Mouse (Mus musculus) limb, embryonic 14.5 days (tissue): ENCODE results near the gene Ipmk. TPM values are rescaled to one million over a fixed set of nuclear protein-coding genes. Genes with fewer than 3 reads are reported as not detected.

Experiments used
- ATAC-seq: fragments of 200-750 bp; cut with Nextera tagmentation; 2 replicates; pipeline ENCODE4 v1.8.0; 2017; ENCODE audit warnings: low read depth, moderate number of reproducible peaks, moderate TSS enrichment; ENCODE audit not compliant: low FRiP score
- DNase-seq: peaks from one replicate; pipeline ENCODE4 v3.0.0-alpha.2; 2015; ENCODE audit warnings: low spot score
- H3K27ac ChIP-seq: fragments of 300-500 bp; sonication (generic); replicated peaks from 2 replicates; pipeline ENCODE4 v1.5.1; 2014; ENCODE audit warnings: low read depth, mild to moderate bottlenecking, low read length, moderate library complexity, mixed read lengths
- H3K27me3 ChIP-seq: fragments of 300-500 bp; sonication (generic); 2 replicates; pipeline ENCODE4 v1.6.1; 2014; ENCODE audit warnings: low read length, mixed read lengths; ENCODE audit not compliant: control insufficient read depth, insufficient read depth
- H3K36me3 ChIP-seq: fragments of 300-500 bp; sonication (generic); 2 replicates; pipeline ENCODE4 v1.6.1; 2014; ENCODE audit warnings: mild to moderate bottlenecking, low read length, moderate library complexity, mixed read lengths; ENCODE audit not compliant: control insufficient read depth, insufficient read depth
- H3K4me1 ChIP-seq: fragments of 300-500 bp; sonication (generic); 2 replicates; pipeline ENCODE4 v1.6.1; 2014; ENCODE audit warnings: antibody characterized with exemption, low read length, mixed read lengths; ENCODE audit not compliant: control insufficient read depth, insufficient read depth
- H3K4me2 ChIP-seq: fragments of 300-500 bp; sonication (generic); replicated peaks from 2 replicates; pipeline ENCODE4 v1.6.1; 2014; ENCODE audit warnings: low read depth, mild to moderate bottlenecking, low read length, moderate library complexity; ENCODE audit not compliant: severe bottlenecking
- H3K4me3 ChIP-seq: fragments of 300-500 bp; sonication (generic); replicated peaks from 2 replicates; pipeline ENCODE4 v1.5.1; 2014; ENCODE audit warnings: low read length
- H3K9ac ChIP-seq: fragments of 300-500 bp; sonication (generic); 2 replicates; pipeline ENCODE4 v1.6.1; 2014; ENCODE audit warnings: mild to moderate bottlenecking, low read depth, low read length, moderate library complexity; ENCODE audit not compliant: severe bottlenecking
- H3K9me3 ChIP-seq: fragments of 300-500 bp; sonication (generic); 2 replicates; pipeline ENCODE4 v1.6.1; 2016; ENCODE audit warnings: low read length; ENCODE audit not compliant: control insufficient read depth
- POLR2A ChIP-seq: fragments of 200-500 bp; IDR thresholded peaks from 2 replicates; pipeline ENCODE4 v1.8.0; 2012; ENCODE audit warnings: inconsistent platforms, mild to moderate bottlenecking, moderate library complexity, borderline replicate concordance; ENCODE audit not compliant: insufficient read depth, insufficient read length; ENCODE audit errors: extremely low read depth
- WGBS: fragments of 180-500 bp; shearing (Covaris S2); extraction: QIAGEN DNeasy Blood & Tissue Kit; methylation state at CpG from one replicate; pipeline ENCODE4 v1.1.7; 2014; 5-methylcytosine and 5-hydroxymethylcytosine counted together
- polyA plus RNA-seq, 2 experiments: library from polyadenylated mRNA; depleted of rRNA in 1 of 2; stranded (reverse) in 1 of 2; unstranded in 1 of 2; fragments of >200 nt; fragmentation: Nextera tagmentation in 1 of 2; extraction: Ambion mirVana in 1 of 2; gene quantifications; 2 replicates each; pipeline versions ENCODE4 v1.2.1 to v1.2.3; 2012 to 2014

Gene Ipmk
- polyA plus RNA-seq, 2 experiments = 8.8 to 11.9 TPM

DNA sequence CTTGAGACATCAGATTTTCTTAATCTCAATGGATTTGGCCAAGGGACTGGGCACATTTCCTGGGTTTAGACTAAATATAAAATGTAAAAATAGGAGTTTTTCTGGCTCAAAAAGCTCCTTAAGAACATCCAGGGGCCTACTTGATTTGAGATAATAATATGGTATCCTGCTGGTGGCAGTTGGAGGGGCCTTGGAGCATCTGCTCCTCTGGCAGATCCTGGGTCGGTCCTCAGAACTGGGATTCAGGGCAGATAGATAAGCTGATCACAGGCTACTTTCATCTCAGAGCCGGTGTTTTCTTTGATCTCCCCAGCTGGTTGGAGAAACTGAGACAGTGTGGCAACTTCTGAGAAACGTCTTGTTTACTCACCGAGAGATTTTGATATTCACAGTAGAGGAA is 129.6 kb downstream of the Ipmk start:
- DNase-seq (no peak), ATAC-seq (no peak)
- H3K9me3 ChIP-seq = no peaks in the 10 kb centered on the region
- no peak for TF ChIP-seq POLR2A
- no peak overlapping the region for H3K4me2 ChIP-seq
- no peaks in the 10 kb centered on the region for H3K27me3 ChIP-seq
- 46% methylated on average over 4 of the region's 4 CpGs for WGBS
- H3K9ac ChIP-seq = no peak overlapping the region
- no peaks in the 10 kb centered on the region for H3K36me3 ChIP-seq
- H3K27ac ChIP-seq = no peak overlapping the region
- H3K4me1 ChIP-seq = no peaks in the 10 kb centered on the region
- H3K4me3 ChIP-seq = no peak overlapping the region

DNA sequence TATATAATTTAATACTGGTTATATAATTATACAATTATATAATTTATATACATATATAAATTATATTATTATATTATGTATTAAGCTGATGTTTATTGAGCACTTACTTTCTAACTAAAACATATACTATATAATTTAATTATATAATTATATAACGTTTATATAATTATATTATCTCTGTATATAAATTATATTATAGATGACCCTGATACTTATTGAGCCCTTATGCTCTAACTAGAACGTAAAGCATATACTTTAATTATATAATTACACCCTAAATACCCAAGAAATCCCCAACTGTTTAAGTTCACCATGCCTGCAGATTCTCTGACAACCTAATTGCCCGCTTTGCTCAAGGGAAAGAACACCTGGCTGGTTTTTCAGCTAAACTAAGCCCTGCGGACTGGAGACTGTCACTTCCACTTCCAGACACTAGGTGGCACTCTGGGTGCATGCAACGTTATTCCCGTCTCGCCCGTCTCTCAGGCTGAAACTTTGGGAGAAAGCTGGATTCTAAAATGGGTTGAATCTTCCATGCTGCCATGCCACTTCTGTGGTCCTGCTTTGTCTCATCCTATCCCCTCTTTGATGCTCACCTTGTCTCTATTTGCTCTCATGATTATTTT is 132.2 kb downstream of the Ipmk start:
- Histone ChIP-seq H3K27me3 (no peaks in the 10 kb centered on the region), H3K9ac (no peak overlapping the region), H3K4me2 (no peak overlapping the region), H3K27ac (no peak overlapping the region), H3K4me1 (no peaks in the 10 kb centered on the region), H3K4me3 (no peak overlapping the region), H3K9me3 (no peaks in the 10 kb centered on the region), H3K36me3 (no peaks in the 10 kb centered on the region)
- no peak for ATAC-seq
- TF ChIP-seq POLR2A = peak; percentile 31; the same call in 1 of the 2 replicates
- DNase-seq = peak; percentile 89
- WGBS = 6% methylated on average over 8 of the region's 8 CpGs

Other genes with a start within 250 kb of the Ipmk start
- 38.8 and 42.2 TPM in 2 replicates for gene Bicc1, start 188.1 kb upstream of the Ipmk start, polyA plus RNA-seq (2012; rRNA removed)
- gene Bicc1, start 188.1 kb upstream of the Ipmk start, polyA plus RNA-seq (2014; fragmentation: Nextera tagmentation; extraction: Ambion mirVana) = 48.2 and 50.5 TPM in 2 replicates
- gene Tfam, start 109.5 kb upstream of the Ipmk start, polyA plus RNA-seq (2012; rRNA removed) = 17.5 and 28.4 TPM in 2 replicates
- 58.7 and 59.4 TPM in 2 replicates for gene Tfam, start 109.5 kb upstream of the Ipmk start, polyA plus RNA-seq (2014; fragmentation: Nextera tagmentation; extraction: Ambion mirVana)
- gene Ube2d1, start 62.5 kb upstream of the Ipmk start, polyA plus RNA-seq (2012; rRNA removed) = 89.5 and 103 TPM in 2 replicates
- gene Ube2d1, start 62.5 kb upstream of the Ipmk start, polyA plus RNA-seq (2014; fragmentation: Nextera tagmentation; extraction: Ambion mirVana) = 76.3 and 82.0 TPM in 2 replicates
- gene Cisd1, start 2.8 kb upstream of the Ipmk start, polyA plus RNA-seq (2012; rRNA removed) = 25.0 and 35.7 TPM in 2 replicates
- gene Cisd1, start 2.8 kb upstream of the Ipmk start, polyA plus RNA-seq (2014; fragmentation: Nextera tagmentation; extraction: Ambion mirVana) = 79.1 and 80.0 TPM in 2 replicates